Mouse (Mus musculus): Measurements from ENCODE around the gene Ube2h.

The Ube2h gene

DNA sequence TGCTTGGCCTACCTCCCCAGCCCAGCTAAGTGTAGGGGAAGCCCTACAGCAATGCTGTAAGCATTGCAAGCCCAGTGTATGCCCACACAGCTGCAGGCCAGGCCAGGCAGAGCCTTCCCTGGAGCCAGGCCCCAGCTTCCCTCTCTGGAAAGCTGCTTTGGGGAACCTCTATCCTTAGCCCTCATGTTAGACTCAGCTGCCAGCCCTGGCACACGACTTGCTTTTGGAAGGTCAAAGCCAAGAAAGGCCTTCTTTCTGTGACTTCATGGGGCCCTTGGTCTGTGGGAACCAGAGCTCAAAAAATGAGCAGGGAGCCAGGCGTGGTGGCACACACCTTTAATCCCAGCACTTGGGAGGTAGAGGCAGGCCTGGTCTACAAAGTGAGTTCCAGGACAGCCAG, 142.7 kb downstream of the Ube2h start:
- no peak for DNase-seq (ENCODE audit: low spot score)

Measured in urinary bladder, postnatal 25 days (tissue).